Mouse (Mus musculus) telencephalon, adult 2 months (tissue): Measurements from ENCODE around the gene Gm13272.
"Not testable (repeated sequence)": the region's sequence is repeated elsewhere in the genome, so short reads cannot be mapped to it uniquely, and the experiment has no call there.

Source experiments
- DNase-seq: peaks from one replicate; pipeline ENCODE4 v3.0.0-alpha.2; 2011; ENCODE audit warnings: low read depth, low spot score

Gm13272 gene

DNA sequence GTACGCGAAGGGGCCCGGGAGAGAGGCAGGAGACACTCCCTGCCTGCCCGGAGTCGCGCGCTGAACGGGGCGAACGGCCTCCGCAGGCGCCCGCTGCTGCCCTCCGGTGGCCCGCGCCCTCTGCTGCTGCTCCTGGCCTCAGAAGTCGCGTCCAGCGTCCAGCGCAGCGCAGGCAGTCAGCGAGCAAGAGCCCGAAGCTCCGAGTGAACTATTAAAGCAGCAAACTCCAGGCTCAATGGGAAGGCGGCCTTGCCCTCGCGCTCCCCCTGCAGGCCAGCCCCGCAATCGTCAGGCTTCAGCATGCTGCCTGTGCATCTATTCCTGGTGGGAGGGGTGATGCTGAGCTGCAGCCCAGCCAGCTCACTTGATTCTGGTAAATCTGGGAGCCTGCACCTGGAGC, at the start of gene Gm13272:
Gene Gm13272 (plus strand): TSS at position 301 of the 400 bp plus-strand sequence.
- DNase-seq: not testable (repeated sequence)

DNA sequence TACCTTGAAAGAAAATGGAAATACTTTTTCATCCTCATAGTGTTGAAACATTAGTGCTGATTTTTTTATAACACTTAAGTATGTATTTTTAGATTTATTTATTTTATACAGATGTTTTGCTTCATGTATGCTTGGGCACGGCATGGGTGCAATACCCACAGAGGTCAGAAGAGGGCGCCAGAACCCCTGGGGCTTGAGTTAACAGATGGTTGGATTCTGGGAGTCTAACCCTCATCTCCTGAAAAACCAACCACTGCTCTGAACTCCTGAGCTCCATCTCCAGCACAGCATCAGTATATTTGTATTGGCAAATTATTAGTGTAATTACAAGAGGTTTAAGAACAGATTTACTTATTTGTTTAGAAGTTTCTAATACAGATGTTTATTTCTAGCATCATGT, 41.2 kb upstream of the Gm13272 start:
- DNase-seq: no peak

DNA sequence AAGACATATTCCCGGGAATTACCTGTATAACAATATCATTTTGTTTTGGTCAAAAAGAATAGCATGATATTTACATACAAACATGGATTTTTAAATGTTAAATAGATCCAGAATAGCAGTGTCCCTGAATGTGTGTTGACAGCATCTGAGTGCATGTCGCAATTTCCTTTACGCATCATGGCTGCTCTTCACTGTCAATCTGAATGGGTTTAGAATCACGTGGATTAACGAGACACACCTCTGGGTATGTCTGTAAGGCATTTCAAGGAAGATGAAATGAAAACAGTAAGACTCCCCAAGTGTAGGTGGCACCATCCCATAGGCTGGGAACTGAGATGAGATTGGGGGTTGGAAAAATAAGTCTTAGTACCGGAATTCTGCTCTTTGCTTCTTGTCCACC, 40.6 kb upstream of the Gm13272 start:
- DNase-seq: no peak

DNA sequence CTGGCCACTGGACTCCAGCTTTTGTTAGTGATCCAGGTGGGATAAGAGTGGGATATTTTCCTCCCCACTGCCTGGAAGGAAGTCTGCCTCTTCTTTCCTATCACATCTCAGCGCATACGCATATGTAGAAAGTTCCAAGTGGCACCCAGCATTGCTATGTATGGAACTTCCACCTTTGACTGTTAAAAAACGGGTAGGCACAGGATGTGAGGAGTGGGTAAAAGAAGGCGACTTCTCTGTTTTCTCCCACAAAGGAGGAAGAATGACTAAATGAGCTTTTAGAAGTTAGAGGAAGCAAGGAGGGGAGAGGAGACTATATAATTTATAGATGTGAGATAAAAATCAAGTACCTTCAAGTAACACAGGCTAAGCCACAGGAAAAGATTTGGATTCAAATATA, 38.2 kb upstream of the Gm13272 start:
- no peak for DNase-seq

DNA sequence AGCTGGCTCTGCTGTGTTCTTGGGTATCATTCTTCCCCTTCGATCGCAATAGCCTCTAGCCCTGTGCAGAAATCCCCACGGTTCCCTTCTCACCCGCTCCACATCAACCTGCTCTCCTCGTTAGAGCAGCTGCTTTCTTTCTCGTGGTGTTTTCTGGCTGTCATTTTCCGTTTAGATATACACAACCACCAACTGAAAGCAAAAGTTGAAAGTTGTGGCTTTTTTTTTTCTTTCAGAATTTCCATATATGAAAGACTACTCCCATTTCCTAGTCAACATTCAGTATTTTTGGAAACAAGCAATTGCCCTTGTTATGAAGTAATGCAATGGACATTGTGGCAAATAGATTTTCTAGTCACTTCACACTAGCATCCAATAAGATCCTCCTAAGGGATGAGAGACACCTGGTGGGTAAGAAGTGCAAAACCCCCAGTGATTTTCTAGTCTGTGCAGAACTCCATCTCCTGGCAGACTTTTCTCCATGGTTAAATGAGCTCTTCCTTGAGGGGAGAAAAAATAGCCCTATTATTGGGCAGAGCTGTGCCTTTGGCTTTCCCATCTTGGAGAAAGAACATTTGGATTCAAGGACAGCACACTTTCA, 36.8 kb upstream of the Gm13272 start:
- DNase-seq: no peak

DNA sequence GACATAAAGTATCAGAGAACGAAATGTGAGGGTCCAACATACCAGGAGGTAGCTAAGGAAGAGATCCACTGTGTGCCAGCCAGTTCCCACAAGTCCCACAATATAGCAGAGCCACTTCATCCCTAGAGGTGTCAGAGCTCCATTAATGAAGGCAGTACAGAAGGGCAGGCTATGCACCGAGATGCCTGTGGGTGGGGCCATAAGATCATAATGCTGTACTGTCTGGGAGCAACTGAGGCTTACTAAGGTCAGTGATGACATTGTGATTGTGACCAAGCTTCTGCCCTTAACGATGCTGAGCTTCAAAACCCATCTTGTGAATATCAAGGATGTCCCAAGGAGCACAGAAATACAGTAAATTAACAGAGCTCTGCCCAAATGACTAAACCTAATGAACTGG, 35.4 kb upstream of the Gm13272 start:
- no peak for DNase-seq

DNA sequence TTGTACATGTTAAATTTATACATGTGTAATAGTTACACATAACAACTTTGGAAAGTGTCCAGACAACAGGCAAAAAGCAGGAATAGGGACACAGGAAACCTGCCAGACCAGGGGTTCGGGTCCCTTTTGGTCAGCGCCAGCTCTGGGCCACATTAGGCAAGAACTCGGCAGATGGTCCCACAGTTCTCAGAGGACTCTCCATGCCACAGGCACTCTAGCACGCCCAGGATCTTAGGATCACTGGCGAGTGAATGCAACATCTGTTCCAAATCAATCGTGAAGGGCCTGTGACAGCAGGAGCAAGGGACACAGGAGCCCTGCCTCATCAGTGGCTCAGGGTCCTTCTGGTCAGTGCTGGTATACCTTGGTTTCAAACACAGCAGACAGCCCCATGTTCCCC, 29.7 kb upstream of the Gm13272 start:
- no peak for DNase-seq

DNA sequence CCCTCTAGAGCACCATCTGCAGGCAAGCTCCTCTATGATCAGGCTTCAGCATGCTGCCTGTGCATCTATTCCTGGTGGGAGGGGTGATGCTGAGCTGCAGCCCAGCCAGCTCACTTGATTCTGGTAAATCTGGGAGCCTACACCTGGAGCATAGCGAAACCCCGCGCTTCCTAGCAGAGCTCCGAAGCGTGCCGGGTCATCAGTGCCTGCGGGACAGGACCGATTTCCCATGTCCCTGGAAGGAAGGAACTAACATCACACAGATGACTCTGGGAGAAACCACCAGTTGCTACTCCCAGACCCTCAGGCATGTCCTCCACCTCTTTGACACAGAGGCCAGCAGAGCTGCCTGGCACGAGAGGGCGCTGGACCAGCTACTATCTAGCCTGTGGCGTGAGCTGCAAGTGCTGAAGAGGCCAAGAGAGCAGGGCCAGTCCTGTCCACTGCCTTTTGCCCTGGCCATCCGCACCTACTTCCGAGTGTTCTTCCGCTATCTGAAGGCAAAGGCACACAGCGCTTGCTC, 24.8 kb upstream of the Gm13272 start, which contains the start of gene Gm13271:
Gene Gm13271 (plus strand): TSS at position 51 of the 523 bp plus-strand sequence.
- not testable (repeated sequence) for DNase-seq

DNA sequence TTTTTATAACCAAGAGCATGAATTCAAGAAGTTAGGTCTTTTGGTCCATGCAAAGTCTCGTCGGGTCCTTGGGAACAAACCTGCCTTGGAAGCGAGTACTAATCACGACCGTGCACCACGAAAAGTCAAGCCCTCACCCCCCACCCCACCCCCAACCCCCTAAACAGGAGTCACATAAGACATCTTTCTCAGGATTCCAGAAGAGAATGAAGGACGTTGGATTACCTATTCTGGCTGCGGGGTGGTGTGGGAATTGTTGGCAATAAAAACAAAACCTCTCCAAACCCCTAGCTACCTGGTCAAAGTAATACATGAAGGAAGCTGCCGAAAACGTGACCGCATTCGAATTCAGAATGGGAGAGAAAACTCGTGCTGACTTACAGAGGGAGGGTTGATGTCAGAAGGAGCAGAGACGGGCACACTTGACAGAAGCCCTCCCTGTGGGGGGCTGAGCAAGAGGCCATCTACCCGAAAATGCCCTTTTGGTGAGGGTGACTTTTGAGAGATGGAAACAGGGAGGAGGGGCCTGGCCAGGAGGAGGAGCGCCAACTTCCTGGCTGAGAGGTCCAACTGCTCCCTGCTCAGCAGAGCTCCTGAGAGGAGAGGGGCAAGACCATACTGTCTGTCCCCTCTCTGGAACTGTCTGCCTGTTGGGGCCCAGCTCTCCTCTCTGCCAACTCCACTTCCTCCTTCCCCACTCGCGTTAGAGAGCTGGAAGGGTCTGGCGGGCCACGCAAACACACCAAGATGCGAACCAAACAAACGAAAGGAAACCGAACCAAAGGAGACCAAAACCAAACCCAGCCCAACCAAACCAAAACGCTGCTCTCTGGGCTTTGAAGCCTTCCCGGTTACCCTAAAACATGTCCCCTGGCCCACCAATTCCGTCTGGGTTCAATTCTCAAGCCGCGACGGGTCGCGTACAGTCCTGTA, 22.8 kb upstream of the Gm13272 start:
- not testable (repeated sequence) for DNase-seq

DNA sequence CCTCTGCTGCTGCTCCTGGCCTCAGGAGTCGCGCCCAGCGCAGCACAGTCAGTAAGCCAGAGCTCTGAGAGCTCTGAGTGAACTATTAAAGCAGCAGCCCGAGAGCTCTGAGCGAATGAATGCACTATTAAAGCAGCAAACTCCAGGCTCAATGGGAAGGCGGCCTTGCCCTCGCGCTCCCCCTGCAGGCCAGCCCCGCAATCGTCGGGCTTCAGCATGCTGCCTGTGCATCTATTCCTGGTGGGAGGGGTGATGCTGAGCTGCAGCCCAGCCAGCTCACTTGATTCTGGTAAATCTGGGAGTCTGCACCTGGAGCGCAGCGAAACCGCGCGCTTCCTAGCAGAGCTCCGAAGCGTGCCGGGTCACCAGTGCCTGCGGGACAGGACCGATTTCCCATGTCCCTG, 22.0 kb upstream of the Gm13272 start:
- peak; percentile 68 for DNase-seq

DNA sequence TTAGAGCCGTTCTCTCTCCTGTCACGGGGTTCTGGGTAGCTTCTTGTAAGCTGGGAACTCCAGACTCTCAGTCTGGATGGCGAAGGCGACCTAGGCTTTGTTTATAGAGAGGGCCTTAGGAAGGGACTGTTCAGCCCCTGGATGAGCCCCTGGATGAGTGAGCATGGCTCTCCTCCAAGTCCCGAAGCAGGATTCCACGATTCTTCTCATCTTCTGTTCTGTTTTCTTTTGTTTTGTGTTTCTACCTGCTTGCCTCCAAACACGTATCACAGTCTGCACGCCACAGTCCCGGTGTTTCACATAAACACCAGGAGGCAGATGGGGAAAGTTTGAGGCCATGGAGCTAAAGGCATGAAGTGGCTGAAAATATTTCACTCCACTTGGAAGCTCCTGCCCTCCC, 20.9 kb upstream of the Gm13272 start:
- not testable (repeated sequence) for DNase-seq

DNA sequence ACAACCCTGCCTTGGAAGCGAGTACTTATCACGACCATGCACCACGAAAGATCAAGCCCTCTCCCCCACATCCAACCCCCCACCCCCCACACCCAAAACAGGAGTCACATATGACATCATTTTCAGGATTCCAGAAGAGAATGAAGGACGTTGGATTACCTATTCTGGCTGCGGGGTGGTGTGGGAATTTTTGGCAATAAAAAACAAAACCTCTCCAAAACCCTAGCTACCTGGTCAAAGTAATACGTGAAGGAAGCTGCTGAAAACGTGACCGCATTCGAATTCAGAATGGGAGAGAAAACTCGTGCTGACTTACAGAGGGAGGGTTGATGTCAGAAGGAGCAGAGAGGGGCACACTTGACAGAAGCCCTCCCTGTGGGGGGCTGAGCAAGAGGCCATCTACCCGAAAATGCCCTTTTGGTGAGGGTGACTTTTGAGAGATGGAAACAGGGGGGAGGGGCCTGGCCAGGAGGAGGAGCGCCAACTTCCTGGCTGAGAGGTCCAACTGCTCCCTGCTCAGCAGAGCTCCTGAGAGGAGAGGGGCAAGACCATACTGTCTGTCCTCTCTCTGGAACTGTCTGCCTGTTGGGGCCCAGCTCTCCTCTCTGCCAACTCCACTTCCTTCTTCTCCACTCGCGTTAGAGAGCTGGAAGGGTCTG, 19.9 kb upstream of the Gm13272 start, which contains the start of gene Gm13283:
Gene Gm13283 (plus strand): TSS at position 510 of the 659 bp plus-strand sequence.
- not testable (repeated sequence) for DNase-seq

DNA sequence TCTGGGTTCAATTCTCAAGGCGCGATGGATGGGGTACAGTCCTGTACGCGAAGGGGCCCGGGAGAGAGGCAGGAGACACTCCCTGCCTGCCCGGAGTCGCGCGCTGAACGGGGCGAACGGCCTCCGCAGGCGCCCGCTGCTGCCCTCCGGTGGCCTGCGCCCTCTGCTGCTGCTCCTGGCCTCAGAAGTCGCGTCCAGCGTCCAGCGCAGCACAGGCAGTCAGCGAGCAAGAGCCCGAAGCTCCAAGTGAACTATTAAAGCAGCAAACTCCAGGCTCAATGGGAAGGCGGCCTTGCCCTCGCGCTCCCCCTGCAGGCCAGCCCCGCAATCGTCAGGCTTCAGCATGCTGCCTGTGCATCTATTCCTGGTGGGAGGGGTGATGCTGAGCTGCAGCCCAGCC, 19.2 kb upstream of the Gm13272 start:
- DNase-seq: peak; percentile 35

DNA sequence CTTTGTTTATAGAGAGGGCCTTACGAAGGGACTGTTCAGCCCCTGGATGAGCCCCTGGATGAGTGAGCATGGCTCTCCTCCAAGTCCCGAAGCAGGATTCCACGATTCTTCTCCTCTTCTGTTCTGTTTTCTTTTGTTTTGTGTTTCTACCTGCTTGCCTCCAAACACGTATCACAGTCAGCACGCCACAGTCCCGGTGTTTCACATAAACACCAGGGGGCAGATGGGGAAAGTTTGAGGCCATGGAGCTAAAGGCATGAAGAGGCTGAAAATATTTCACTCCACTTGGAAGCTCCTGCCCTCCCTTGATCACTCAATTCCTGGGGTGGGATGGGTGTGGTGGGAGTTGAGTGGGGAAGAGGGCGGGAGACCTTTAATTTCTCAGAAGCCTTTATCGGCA, 17.9 kb upstream of the Gm13272 start:
- DNase-seq: not testable (repeated sequence)

DNA sequence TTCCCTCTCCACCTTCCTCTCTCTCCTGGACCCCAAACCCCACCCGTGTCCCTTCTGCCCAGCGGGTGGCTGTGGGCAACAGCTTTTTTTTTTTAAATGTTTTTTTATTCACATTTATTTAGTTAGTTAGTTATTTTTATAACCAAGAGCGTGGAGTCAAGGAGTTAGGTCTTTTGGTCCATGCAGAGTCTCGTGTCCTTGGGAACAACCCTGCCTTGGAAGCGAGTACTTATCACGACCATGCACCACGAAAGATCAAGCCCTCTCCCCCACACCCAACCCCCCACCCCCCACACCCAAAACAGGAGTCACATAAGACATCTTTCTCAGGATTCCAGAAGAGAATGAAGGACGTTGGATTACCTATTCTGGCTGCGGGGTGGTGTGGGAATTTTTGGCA, 17.3 kb upstream of the Gm13272 start:
- not testable (repeated sequence) for DNase-seq

DNA sequence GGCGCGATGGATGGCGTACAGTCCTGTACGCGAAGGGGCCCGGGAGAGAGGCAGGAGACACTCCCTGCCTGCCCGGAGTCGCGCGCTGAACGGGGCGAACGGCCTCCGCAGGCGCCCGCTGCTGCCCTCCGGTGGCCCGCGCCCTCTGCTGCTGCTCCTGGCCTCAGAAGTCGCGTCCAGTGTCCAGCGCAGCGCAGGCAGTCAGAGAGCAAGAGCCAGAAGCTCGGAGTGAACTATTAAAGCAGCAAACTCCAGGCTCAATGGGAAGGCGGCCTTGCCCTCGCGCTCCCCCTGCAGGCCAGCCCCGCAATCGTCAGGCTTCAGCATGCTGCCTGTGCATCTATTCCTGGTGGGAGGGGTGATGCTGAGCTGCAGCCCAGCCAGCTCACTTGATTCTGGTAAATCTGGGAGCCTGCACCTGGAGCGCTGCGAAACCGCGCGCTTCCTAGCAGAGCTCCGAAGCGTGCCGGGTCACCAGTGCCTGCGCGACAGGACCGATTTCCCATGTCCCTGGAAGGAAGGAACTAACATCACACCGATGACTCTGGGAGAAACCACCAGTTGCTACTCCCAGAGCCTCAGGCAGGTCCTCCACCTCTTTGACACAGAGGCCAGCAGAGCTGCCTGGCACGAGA, 16.1 kb upstream of the Gm13272 start:
- DNase-seq: not testable (repeated sequence)

DNA sequence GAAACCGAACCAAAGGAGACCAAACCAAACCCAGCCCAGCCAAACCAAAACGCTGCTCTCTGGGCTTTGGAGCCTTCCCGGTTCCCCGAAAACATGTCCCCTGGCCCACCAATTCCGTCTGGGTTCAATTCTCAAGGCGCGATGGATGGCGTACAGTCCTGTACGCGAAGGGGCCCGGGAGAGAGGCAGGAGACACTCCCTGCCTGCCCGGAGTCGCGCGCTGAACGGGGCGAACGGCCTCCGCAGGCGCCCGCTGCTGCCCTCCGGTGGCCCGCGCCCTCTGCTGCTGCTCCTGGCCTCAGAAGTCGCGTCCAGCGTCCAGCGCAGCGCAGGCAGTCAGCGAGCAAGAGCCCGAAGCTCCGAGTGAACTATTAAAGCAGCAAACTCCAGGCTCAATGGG, 6.1 kb upstream of the Gm13272 start, which contains the start of gene Gm13290:
Gene Gm13290 (plus strand): TSS at position 301 of the 400 bp plus-strand sequence.
- not testable (repeated sequence) for DNase-seq

DNA sequence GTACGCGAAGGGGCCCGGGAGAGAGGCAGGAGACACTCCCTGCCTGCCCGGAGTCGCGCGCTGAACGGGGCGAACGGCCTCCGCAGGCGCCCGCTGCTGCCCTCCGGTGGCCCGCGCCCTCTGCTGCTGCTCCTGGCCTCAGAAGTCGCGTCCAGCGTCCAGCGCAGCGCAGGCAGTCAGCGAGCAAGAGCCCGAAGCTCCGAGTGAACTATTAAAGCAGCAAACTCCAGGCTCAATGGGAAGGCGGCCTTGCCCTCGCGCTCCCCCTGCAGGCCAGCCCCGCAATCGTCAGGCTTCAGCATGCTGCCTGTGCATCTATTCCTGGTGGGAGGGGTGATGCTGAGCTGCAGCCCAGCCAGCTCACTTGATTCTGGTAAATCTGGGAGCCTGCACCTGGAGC, 3.0 kb upstream of the Gm13272 start, which contains the start of gene Gm13289:
Gene Gm13289 (plus strand): TSS at position 301 of the 400 bp plus-strand sequence.
- not testable (repeated sequence) for DNase-seq

DNA sequence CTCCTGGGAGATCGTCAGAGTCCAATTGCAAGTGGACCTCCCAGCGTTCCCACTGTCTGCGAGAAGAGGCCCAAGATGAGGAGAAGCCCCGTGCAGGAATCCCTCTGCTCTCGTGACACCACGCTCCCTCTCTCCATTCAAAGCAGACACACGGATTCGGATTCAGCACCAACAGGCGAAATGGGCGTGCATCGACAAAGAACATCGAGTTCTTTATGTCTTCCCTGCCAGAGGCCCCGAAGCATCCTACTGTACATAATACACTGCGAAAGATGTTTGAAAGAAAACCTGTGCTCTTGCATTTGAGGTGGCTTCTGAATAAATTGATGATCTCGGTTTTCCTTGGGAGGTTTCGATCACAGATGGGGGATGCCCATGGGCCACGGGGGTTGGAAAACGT, 670 bp downstream of the Gm13272 start:
- not testable (repeated sequence) for DNase-seq

DNA sequence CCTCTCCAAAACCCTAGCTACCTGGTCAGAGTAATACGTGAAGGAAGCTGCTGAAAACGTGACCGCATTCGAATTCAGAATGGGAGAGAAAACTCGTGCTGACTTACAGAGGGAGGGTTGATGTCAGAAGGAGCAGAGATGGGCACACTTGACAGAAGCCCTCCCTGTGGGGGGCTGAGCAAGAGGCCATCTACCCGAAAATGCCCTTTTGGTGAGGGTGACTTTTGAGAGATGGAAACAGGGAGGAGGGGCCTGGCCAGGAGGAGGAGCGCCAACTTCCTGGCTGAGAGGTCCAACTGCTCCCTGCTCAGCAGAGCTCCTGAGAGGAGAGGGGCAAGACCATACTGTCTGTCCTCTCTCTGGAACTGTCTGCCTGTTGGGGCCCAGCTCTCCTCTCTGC, 2.2 kb downstream of the Gm13272 start, which contains the start of gene Ifnz:
Gene Ifnz (plus strand): TSS at position 301 of the 400 bp plus-strand sequence.
- DNase-seq: not testable (repeated sequence)

DNA sequence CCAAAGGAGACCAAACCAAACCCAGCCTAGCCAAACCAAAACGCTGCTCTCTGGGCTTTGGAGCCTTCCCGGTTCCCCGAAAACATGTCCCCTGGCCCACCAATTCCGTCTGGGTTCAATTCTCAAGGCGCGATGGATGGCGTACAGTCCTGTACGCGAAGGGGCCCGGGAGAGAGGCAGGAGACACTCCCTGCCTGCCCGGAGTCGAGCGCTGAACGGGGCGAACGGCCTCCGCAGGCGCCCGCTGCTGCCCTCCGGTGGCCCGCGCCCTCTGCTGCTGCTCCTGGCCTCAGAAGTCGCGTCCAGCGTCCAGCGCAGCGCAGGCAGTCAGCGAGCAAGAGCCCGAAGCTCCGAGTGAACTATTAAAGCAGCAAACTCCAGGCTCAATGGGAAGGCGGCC, 2.7 kb downstream of the Gm13272 start:
- DNase-seq: not testable (repeated sequence)
